Mouse (Mus musculus) CH12.LX (cell line): Measurements from ENCODE around the gene Ccn1. TPM values are rescaled to one million over a fixed set of nuclear protein-coding genes. Genes with fewer than 3 reads are reported as not detected.

Experiments used
- DNase-seq: peaks from one replicate; pipeline ENCODE4 v3.0.0-alpha.2; 2013; ENCODE audit errors: extremely low read depth
- H3K27ac ChIP-seq: 2 replicates; pipeline ENCODE4 v1.5.1; 2012; ENCODE audit warnings: low read depth, mild to moderate bottlenecking, control low read depth, moderate library complexity; ENCODE audit not compliant: insufficient read depth
- H3K27me3 ChIP-seq: replicated peaks from 2 replicates; pipeline ENCODE3; 2012; ENCODE audit warnings: inconsistent platforms
- H3K36me3 ChIP-seq, 2 experiments: replicated peaks in 1 of 2; 2 replicates each; pipeline versions ENCODE3 to v1.6.1; 2012; ENCODE audit warnings: inconsistent platforms in 1 of 2, low read length in 1 of 2, mild to moderate bottlenecking in 1 of 2, mixed read lengths in 1 of 2, moderate library complexity in 1 of 2; ENCODE audit not compliant: control insufficient read depth in 1 of 2, insufficient read depth in 1 of 2
- H3K4me1 ChIP-seq, 2 experiments: 2 replicates each; pipeline ENCODE4 v1.6.1; 2012; ENCODE audit warnings: inconsistent platforms in 1 of 2, moderate library complexity in 1 of 2; ENCODE audit not compliant: insufficient read depth in 2 of 2, control insufficient read depth in 1 of 2
- H3K4me2 ChIP-seq: 2 replicates; pipeline ENCODE4 v1.6.1; 2012; ENCODE audit warnings: low read depth, mild to moderate bottlenecking, control low read depth; ENCODE audit not compliant: poor library complexity, insufficient read depth, severe bottlenecking
- H3K4me3 ChIP-seq, 3 experiments: fragments of 150-350 bp in 1 of 3; sonication (generic) in 1 of 3; replicated peaks in 1 of 3; 2 replicates each; pipeline versions ENCODE3 to v1.5.1; 2011 to 2012; ENCODE audit warnings: low read depth in 2 of 3, low read length in 2 of 3, mild to moderate bottlenecking in 2 of 3, moderate library complexity in 2 of 3, control low read depth in 1 of 3, improper control_type of control experiment in 1 of 3, inconsistent platforms in 1 of 3, mixed read lengths in 1 of 3; ENCODE audit not compliant: poor library complexity in 1 of 3
- H3K79me2 ChIP-seq: replicated peaks from 2 replicates; pipeline ENCODE4 v1.6.1; 2012; ENCODE audit warnings: mild to moderate bottlenecking, moderate library complexity; ENCODE audit not compliant: control insufficient read depth, poor library complexity, insufficient read depth, severe bottlenecking; ENCODE audit errors: extremely low read depth
- H3K9ac ChIP-seq: 2 replicates; pipeline ENCODE4 v1.6.1; 2012; ENCODE audit warnings: low read depth, mild to moderate bottlenecking, control low read depth, moderate library complexity; ENCODE audit not compliant: insufficient read depth
- H3K9me3 ChIP-seq: replicated peaks from 2 replicates; pipeline ENCODE3; 2012; ENCODE audit warnings: low read length, inconsistent platforms, mixed read lengths
- CHD2 ChIP-seq: IDR thresholded peaks from 2 replicates; pipeline ENCODE4 v1.6.1; 2011; ENCODE audit warnings: low read length, improper control_type of control experiment
- CTCF ChIP-seq, 2 experiments: IDR thresholded peaks in 1 of 2; conservative IDR thresholded peaks in 1 of 2; 2 replicates each; pipeline ENCODE4 v1.5.1; 2011 to 2012; ENCODE audit warnings: low read depth in 2 of 2, low read length in 2 of 2, improper control_type of control experiment in 1 of 2, inconsistent platforms in 1 of 2, mild to moderate bottlenecking in 1 of 2, moderate library complexity in 1 of 2
- E2F4 ChIP-seq: IDR thresholded peaks from 2 replicates; pipeline ENCODE4 v1.6.1; 2011; ENCODE audit warnings: low read depth, low read length, improper control_type of control experiment; ENCODE audit not compliant: insufficient replicate concordance
- ELF1 ChIP-seq: IDR thresholded peaks from 2 replicates; pipeline ENCODE4 v1.6.1; 2014; ENCODE audit warnings: low read depth, mild to moderate bottlenecking, inconsistent platforms, low read length, improper control_type of control experiment
- ETS1 ChIP-seq: conservative IDR thresholded peaks from 2 replicates; pipeline ENCODE4 v1.6.1; 2012; ENCODE audit warnings: low read depth, mild to moderate bottlenecking, inconsistent platforms, low read length, improper control_type of control experiment, moderate library complexity
- GABPA ChIP-seq: IDR thresholded peaks from 2 replicates; pipeline ENCODE4 v1.6.1; 2012; ENCODE audit warnings: low read depth, low read length, improper control_type of control experiment, inconsistent platforms; ENCODE audit not compliant: insufficient replicate concordance
- HCFC1 ChIP-seq: IDR thresholded peaks from 2 replicates; pipeline ENCODE4 v1.6.1; 2012; ENCODE audit warnings: low read depth, mild to moderate bottlenecking, inconsistent platforms, low read length, improper control_type of control experiment
- JUN ChIP-seq: IDR thresholded peaks from 2 replicates; pipeline ENCODE4 v1.6.1; 2011; ENCODE audit warnings: low read depth, mild to moderate bottlenecking, low read length, improper control_type of control experiment, moderate library complexity; ENCODE audit not compliant: insufficient read depth
- JUND ChIP-seq: conservative IDR thresholded peaks from 2 replicates; pipeline ENCODE4 v1.6.1; 2011; ENCODE audit warnings: low read depth, low read length, improper control_type of control experiment
- MAX ChIP-seq: IDR thresholded peaks from 2 replicates; pipeline ENCODE4 v1.6.1; 2011; ENCODE audit warnings: low read length, improper control_type of control experiment
- MAZ ChIP-seq: IDR thresholded peaks from 2 replicates; pipeline ENCODE4 v1.6.1; 2012; ENCODE audit warnings: low read depth, mild to moderate bottlenecking, inconsistent platforms, low read length, improper control_type of control experiment, moderate library complexity
- MEF2A ChIP-seq: IDR thresholded peaks from 2 replicates; pipeline ENCODE4 v1.6.1; 2014; ENCODE audit warnings: low read depth, mild to moderate bottlenecking, inconsistent platforms, low read length, improper control_type of control experiment, borderline replicate concordance
- MYC ChIP-seq: IDR thresholded peaks from 2 replicates; pipeline ENCODE4 v1.6.1; 2011; ENCODE audit warnings: low read depth, mild to moderate bottlenecking, improper control_type of control experiment, low read length
- PAX5 ChIP-seq: IDR thresholded peaks from 2 replicates; pipeline ENCODE4 v1.6.1; 2012; ENCODE audit warnings: low read length, inconsistent platforms, mixed read lengths
- POLR2A ChIP-seq: IDR thresholded peaks from 2 replicates; pipeline ENCODE4 v1.6.1; 2011; ENCODE audit warnings: low read depth, mild to moderate bottlenecking, improper control_type of control experiment, low read length
- RAD21 ChIP-seq: IDR thresholded peaks from 2 replicates; pipeline ENCODE4 v1.6.1; 2011; ENCODE audit warnings: low read depth, mild to moderate bottlenecking, low read length, improper control_type of control experiment, moderate library complexity
- RCOR1 ChIP-seq: conservative IDR thresholded peaks from 2 replicates; pipeline ENCODE4 v1.6.1; 2012; ENCODE audit warnings: low read depth, mild to moderate bottlenecking, inconsistent platforms, low read length, improper control_type of control experiment
- SIN3A ChIP-seq: IDR thresholded peaks from 2 replicates; pipeline ENCODE4 v1.6.1; 2012; ENCODE audit warnings: low read length, improper control_type of control experiment, inconsistent platforms
- SMC3 ChIP-seq: IDR thresholded peaks from 2 replicates; pipeline ENCODE4 v1.6.1; 2011; ENCODE audit warnings: low read depth, low read length, improper control_type of control experiment
- TBP ChIP-seq: conservative IDR thresholded peaks from 2 replicates; pipeline ENCODE4 v1.6.1; 2011; ENCODE audit warnings: low read depth, low read length, improper control_type of control experiment
- TCF12 ChIP-seq: IDR thresholded peaks from 2 replicates; pipeline ENCODE4 v1.6.1; 2014; ENCODE audit warnings: low read depth, mild to moderate bottlenecking, inconsistent platforms, low read length, improper control_type of control experiment
- UBTF ChIP-seq: IDR thresholded peaks from 2 replicates; pipeline ENCODE4 v1.6.1; 2012; ENCODE audit warnings: low read depth, mild to moderate bottlenecking, inconsistent platforms, low read length, improper control_type of control experiment, moderate library complexity
- USF1 ChIP-seq: IDR thresholded peaks from 2 replicates; pipeline ENCODE4 v1.6.1; 2014; ENCODE audit warnings: low read depth, mild to moderate bottlenecking, inconsistent platforms, low read length, improper control_type of control experiment
- ZMIZ1 ChIP-seq: IDR thresholded peaks from 2 replicates; pipeline ENCODE4 v1.6.1; 2012; ENCODE audit warnings: low read depth, mild to moderate bottlenecking, inconsistent platforms, low read length, improper control_type of control experiment
- ZNF384 ChIP-seq: IDR thresholded peaks from 2 replicates; pipeline ENCODE4 v1.6.1; 2012; ENCODE audit warnings: low read depth, low read length, improper control_type of control experiment, inconsistent platforms
- dilution Hi-C: fragments of 300-500 bp; cut with MboI; formaldehyde crosslinking; loops from 2 replicates; pipeline ENCODE4 v1.14.3; 2020; ENCODE audit warnings: low sequenced_read_pairs; ENCODE audit not compliant: extremely low pct_unique_long_range_greater_than_20kb, extremely low pct_ligation_motif_present
- in situ Hi-C: fragments of 300-500 bp; cut with MboI; formaldehyde crosslinking; loops from 3 replicates; pipeline ENCODE4 v1.14.3; 2019; ENCODE audit warnings: low sequenced_read_pairs, low pct_ligation_motif_present, low pct_unique_long_range_greater_than_20kb, mixed read lengths
- polyA plus RNA-seq: library from polyadenylated mRNA; unstranded; fragments of >175 nt; gene quantifications from 2 replicates; pipeline ENCODE4 v1.2.1, GENCODE M21; 2012; ENCODE audit warnings: low read depth; ENCODE audit not compliant: insufficient read length
- total RNA-seq, 2 experiments: library from RNA; depleted of rRNA; stranded (reverse); fragments of 300-350 nt in 1 of 2; fragments of >200 nt in 1 of 2; gene quantifications; 2 replicates each; pipeline ENCODE4 v1.2.3; 2012 to 2014

Gene Ccn1
- total and polyA plus RNA-seq, 3 experiments, result not detected

DNA sequence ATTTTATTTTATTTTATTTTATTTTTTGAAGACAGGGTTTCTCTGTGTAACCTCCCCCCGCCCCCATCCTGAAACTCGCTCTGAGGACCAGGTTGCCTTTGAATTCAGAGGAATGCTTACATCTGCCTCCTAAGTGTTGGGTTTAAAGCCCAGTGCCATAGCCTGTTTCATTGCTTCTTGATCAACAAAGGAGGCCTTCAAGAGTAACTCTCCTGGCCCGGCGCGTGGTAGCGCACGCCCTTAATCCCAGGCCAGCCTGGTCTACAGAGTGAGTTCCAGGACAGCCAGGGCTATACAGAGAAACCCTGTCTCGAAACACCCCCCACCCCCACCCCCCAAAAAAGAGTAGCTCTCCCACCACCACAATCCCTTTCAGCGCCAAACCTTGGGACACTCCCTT is 4.2 kb upstream of the Ccn1 start:
- dilution Hi-C loops, result no loop called here
- H3K27me3 ChIP-seq, result no peaks in the 10 kb centered on the region
- peaks cover 0 to 11% of the 10 kb centered on the region in 2 experiments; a peak in 2 of 4 replicates for H3K4me1 ChIP-seq
- no peak overlapping the region for H3K4me3 ChIP-seq
- no peak for TF ChIP-seq UBTF
- TF ChIP-seq TBP, result no peak
- TF ChIP-seq RAD21, result no peak
- no peak for TF ChIP-seq HCFC1
- TF ChIP-seq E2F4, result no peak
- no peak for TF ChIP-seq ELF1
- TF ChIP-seq SMC3, result no peak
- no peak for TF ChIP-seq CTCF (conservative IDR thresholded peaks at IDR 0.05 in 1 of 2, IDR thresholded peaks at IDR 0.05 in 1 of 2; ENCODE audit: low read depth in 2 of 2, low read length in 2 of 2)
- no peak for TF ChIP-seq ETS1
- TF ChIP-seq TCF12, result no peak
- no peak for TF ChIP-seq CHD2
- no peak for TF ChIP-seq MEF2A
- TF ChIP-seq ZMIZ1, result no peak
- TF ChIP-seq RCOR1, result no peak
- TF ChIP-seq, all 38 proteins: peak for 0
- H3K79me2 ChIP-seq, result no peaks in the 10 kb centered on the region
- no peak overlapping the region for H3K4me2 ChIP-seq
- no peak for DNase-seq
- H3K36me3 ChIP-seq, result no peaks in the 10 kb centered on the region
- in situ Hi-C loops, result no loop called here
- no peak overlapping the region for H3K27ac ChIP-seq
- H3K9me3 ChIP-seq, result peaks cover 2% of the 10 kb centered on the region
- no peak overlapping the region for H3K9ac ChIP-seq

DNA sequence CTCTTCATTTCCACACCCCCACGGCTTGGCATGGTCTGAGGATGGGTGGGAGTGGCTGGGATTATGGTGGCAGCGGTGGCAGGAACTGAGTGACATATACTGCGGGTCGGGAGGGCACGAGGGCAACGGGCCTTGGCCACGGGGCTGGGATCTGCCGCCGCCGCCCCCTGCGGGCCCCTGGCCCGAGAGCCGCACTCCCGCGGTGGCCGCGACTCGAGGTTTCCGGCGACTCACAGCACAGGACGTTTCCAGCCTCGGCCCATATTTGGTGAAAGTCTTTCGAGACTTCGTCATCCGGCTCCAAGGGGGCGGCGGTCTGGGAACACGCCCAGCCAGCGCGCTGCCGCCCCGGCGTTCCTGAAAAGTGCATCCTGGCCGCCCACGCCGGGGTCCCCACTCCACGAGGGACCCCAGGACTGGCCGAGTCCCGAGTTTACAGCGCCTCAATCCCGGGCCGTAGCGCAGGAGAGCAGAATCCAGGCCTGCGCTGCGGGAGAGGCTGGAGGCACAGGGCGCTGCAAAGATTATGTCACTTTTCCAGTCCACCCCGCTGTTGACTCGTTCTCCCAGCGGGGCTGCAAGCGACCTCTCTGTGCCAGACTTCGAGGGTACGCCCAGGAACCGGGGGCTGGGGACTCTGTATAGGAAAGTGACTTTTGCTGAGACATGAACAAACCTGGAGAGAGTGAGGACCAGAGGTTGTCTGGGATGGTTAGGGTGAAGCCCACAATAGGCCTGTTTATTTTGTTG is 3.6 kb upstream of the Ccn1 start:
- DNase-seq, result no peak
- no peaks in the 10 kb centered on the region for H3K36me3 ChIP-seq

More for the DNA sequence above, 3.6 kb upstream of the Ccn1 start:
- Histone ChIP-seq H3K4me2 (no peak overlapping the region), H3K27me3 (no peaks in the 10 kb centered on the region), H3K27ac (no peak overlapping the region), H3K9ac (no peak overlapping the region), H3K79me2 (no peaks in the 10 kb centered on the region), H3K4me1 (peaks cover 0 to 11% of the 10 kb centered on the region in 2 experiments; a peak in 2 of 4 replicates), H3K4me3 (no peak overlapping the region), H3K9me3 (peaks cover 2% of the 10 kb centered on the region)
- no peak for TF ChIP-seq GABPA
- TF ChIP-seq POLR2A, result no peak
- no peak for TF ChIP-seq MAX
- no peak for TF ChIP-seq TBP
- no peak for TF ChIP-seq JUND
- no peak for TF ChIP-seq JUN
- TF ChIP-seq UBTF, result no peak
- no peak for TF ChIP-seq ZNF384
- TF ChIP-seq SIN3A, result no peak
- TF ChIP-seq MAZ, result no peak
- TF ChIP-seq PAX5, result no peak
- TF ChIP-seq MYC, result no peak
- no peak for TF ChIP-seq ETS1
- TF ChIP-seq CHD2, result no peak
- TF ChIP-seq USF1, result no peak
- TF ChIP-seq MEF2A, result no peak
- dilution Hi-C loops, result no loop called here
- in situ Hi-C loops, result no loop called here
